Mouse (Mus musculus) adipocyte (in vitro differentiated cells): ENCODE measurements around the gene Bach2.

ENCODE experiments used
- DNase-seq: peaks from one replicate; pipeline ENCODE4 v3.0.0-alpha.2; 2016; ENCODE audit warnings: low spot score

Bach2 gene

GRCm38 (mm10) chr4:32564918-32565317 lies 326.3 kb downstream of the Bach2 start:
- no peak for DNase-seq

- DNase-seq, result peak; percentile 8
These were observed 330.4 kb downstream of the Bach2 start for GRCm38 (mm10) chr4:32569054-32569453.

GRCm38 (mm10) chr4:32569995-32570938 lies 331.7 kb downstream of the Bach2 start:
- DNase-seq, result peak; percentile 91

GRCm38 (mm10) chr4:32570939-32571317 lies 332.3 kb downstream of the Bach2 start:
- no peak for DNase-seq

GRCm38 (mm10) chr4:32571441-32571840 lies 332.8 kb downstream of the Bach2 start:
- peak; percentile 54 for DNase-seq

- DNase-seq, result peak; percentile 77
These were observed 333.5 kb downstream of the Bach2 start for GRCm38 (mm10) chr4:32572118-32572517.

- no peak for DNase-seq
These were observed 335.0 kb downstream of the Bach2 start for GRCm38 (mm10) chr4:32573586-32573985.

- peak; percentile 13 for DNase-seq
These were observed 336.0 kb downstream of the Bach2 start for GRCm38 (mm10) chr4:32574604-32575003.

- DNase-seq, result peak; percentile 22
These were observed 336.6 kb downstream of the Bach2 start for GRCm38 (mm10) chr4:32575165-32575564.

GRCm38 (mm10) chr4:32579850-32580249 lies 341.2 kb downstream of the Bach2 start:
- no peak for DNase-seq

GRCm38 (mm10) chr4:32584181-32584580 lies 345.6 kb downstream of the Bach2 start:
- no peak for DNase-seq

- DNase-seq, result peak; percentile 54
These were observed 348.0 kb downstream of the Bach2 start for GRCm38 (mm10) chr4:32586596-32586995.

GRCm38 (mm10) chr4:32587543-32587942 lies 348.9 kb downstream of the Bach2 start:
- no peak for DNase-seq

- no peak for DNase-seq
These were observed 349.6 kb downstream of the Bach2 start for GRCm38 (mm10) chr4:32588237-32588636.

- peak; percentile 61 for DNase-seq
These were observed 362.5 kb downstream of the Bach2 start for GRCm38 (mm10) chr4:32601135-32601534.

- no peak for DNase-seq
These were observed 364.1 kb downstream of the Bach2 start, which contains the start of gene Gja10 for GRCm38 (mm10) chr4:32602660-32603059. Gene Gja10, minus strand, starts transcription at chr4:32602760.

GRCm38 (mm10) chr4:32615034-32615881 lies 376.7 kb downstream of the Bach2 start, which contains the start of gene Casp8ap2:
Gene Casp8ap2, plus strand, starts transcription at chr4:32615451.
- peak; percentile 99 for DNase-seq

GRCm38 (mm10) chr4:32621637-32622036 lies 383.0 kb downstream of the Bach2 start:
- DNase-seq, result no peak
